Mouse (Mus musculus) cortical plate, adult 2 months (tissue): Measurements from ENCODE around the gene Zdhhc4. TPM values are rescaled to one million over a fixed set of nuclear protein-coding genes. Genes with fewer than 3 reads are reported as not detected.

Source experiments
- H3K27ac ChIP-seq: fragments of 200-500 bp; 2 replicates; pipeline ENCODE4 v1.5.1; 2012; ENCODE audit warnings: low read length, control low read depth, inconsistent platforms; ENCODE audit not compliant: insufficient read depth
- H3K4me1 ChIP-seq: fragments of 200-500 bp; 2 replicates; pipeline ENCODE4 v1.6.1; 2011; ENCODE audit warnings: low read length; ENCODE audit not compliant: control insufficient read depth, insufficient read depth
- H3K4me3 ChIP-seq: fragments of 200-500 bp; 2 replicates; pipeline ENCODE4 v1.5.1; 2011; ENCODE audit warnings: mild to moderate bottlenecking, low read length, control low read depth; ENCODE audit not compliant: insufficient read depth
- CTCF ChIP-seq: fragments of 200-500 bp; IDR thresholded peaks from 2 replicates; pipeline ENCODE4 v1.5.1; 2011; ENCODE audit warnings: mild to moderate bottlenecking, control low read depth, low read length; ENCODE audit not compliant: insufficient read depth; ENCODE audit errors: extremely low read depth
- POLR2A ChIP-seq: fragments of 200-500 bp; IDR thresholded peaks from 2 replicates; pipeline ENCODE4 v1.6.1; 2011; ENCODE audit warnings: mild to moderate bottlenecking, low read length, control low read depth; ENCODE audit not compliant: insufficient read depth; ENCODE audit errors: extremely low read depth
- polyA plus RNA-seq: library from polyadenylated mRNA; depleted of rRNA; stranded (reverse); fragments of >200 nt; gene quantifications from 2 replicates; pipeline ENCODE4 v1.2.3, GENCODE M21; 2012

The Zdhhc4 gene
- polyA plus RNA-seq, 1 experiment, result 67.6 TPM

DNA sequence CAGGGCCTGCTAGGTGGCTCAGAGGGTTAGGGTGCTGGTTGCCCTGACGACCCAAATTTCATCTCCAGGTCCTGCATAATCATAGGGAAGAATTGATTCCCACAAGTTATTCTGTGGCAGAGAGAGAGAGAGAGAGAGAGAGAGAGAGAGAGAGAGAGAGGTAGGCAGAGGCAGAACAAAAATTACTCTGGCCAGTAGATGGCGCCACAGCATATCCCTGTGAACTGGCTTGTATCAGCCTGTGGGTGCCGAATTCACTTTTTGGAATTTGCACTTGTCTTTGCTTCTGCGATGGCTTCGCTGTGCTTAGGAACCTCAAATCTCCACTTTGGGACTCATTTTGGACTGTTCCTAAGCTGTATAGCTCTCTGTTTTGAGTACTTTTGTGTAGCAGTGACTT, 4.8 kb upstream of the Zdhhc4 start:
- Histone ChIP-seq H3K4me3 (no peak overlapping the region), H3K4me1 (peaks cover 2% of the 10 kb centered on the region; the same call in 1 of the 2 replicates), H3K27ac (no peak overlapping the region)
- peak; percentile 84 for TF ChIP-seq CTCF
- TF ChIP-seq POLR2A, result no peak

DNA sequence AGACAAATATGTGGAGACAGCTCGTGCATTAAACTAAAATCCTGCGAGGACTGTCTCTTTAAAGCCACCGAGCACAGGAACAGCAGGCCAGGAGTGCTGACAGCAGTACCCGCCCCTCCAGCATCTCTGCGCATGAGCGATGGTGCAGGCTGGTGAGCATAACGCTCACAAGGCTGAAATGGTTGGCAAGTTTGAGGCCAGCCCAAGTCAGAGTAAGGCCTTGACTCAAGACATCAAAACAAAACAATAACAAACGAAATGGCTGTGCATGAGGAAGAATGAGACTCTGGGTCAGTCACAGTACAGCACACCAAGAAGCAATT, 11.8 kb downstream of the Zdhhc4 start:
- Histone ChIP-seq H3K27ac (no peak overlapping the region), H3K4me3 (no peak overlapping the region), H3K4me1 (peaks cover 3% of the 10 kb centered on the region; the same call in 1 of the 2 replicates)
- no peak for TF ChIP-seq POLR2A
- no peak for TF ChIP-seq CTCF

DNA sequence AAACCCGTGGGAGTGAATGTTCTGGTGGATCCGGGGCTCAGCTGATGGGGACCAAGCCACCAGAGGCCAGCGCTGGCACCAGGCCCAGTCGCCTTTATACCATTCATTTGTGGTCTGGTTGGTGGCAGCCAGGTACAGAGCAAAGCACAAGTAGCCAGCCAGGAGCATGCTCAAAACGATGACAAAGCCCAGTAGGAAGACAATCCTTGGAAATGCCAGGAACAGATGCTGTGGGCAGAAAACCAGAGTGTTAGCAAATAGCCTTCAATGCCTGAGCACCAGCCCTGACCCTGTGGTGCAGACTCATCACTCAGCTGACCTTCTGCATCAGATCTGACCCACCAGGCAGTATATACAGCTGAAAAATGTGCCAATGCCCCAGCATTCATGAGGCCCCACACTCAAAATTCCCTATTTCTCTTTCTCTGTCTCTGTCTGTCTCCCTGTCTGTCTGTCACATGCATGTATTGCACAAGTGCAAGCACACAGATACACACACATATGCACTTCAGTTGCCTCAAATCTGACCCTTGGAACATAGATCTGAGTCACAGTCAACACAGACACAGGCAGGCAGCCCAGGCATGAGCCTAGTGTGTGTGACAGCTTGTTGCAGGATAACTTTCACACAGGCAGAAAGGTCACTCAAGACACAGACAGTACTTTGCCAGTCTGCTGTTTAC, 12.3 kb downstream of the Zdhhc4 start:
- Histone ChIP-seq H3K27ac (no peak overlapping the region), H3K4me3 (no peak overlapping the region), H3K4me1 (peaks cover 3% of the 10 kb centered on the region; the same call in 1 of the 2 replicates)
- TF ChIP-seq CTCF, result no peak
- TF ChIP-seq POLR2A, result no peak

DNA sequence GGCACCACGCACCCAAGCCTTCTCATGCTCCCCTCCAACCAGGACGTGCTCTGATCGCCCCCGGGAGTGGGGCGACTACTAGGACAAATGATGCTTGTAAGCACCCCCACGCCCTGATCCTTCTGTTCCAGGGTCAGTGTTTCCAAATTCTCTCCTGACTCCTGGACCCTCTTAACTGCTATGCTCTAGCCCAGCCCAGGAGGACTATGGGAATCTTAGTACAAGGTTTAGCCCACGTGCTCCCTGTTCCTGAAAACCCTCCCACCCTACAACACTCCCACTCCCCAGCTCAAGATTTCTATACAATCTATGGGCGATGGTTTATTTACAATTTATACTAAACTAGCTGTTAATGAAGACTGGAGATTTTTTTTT, 13.6 kb downstream of the Zdhhc4 start:
- TF ChIP-seq POLR2A (no peak), CTCF (no peak)
- Histone ChIP-seq H3K4me3 (peak overlapping the region; percentile 99; the same call in 1 of the 2 replicates), H3K4me1 (peaks cover 3% of the 10 kb centered on the region; the same call in 1 of the 2 replicates), H3K27ac (no peak overlapping the region)

DNA sequence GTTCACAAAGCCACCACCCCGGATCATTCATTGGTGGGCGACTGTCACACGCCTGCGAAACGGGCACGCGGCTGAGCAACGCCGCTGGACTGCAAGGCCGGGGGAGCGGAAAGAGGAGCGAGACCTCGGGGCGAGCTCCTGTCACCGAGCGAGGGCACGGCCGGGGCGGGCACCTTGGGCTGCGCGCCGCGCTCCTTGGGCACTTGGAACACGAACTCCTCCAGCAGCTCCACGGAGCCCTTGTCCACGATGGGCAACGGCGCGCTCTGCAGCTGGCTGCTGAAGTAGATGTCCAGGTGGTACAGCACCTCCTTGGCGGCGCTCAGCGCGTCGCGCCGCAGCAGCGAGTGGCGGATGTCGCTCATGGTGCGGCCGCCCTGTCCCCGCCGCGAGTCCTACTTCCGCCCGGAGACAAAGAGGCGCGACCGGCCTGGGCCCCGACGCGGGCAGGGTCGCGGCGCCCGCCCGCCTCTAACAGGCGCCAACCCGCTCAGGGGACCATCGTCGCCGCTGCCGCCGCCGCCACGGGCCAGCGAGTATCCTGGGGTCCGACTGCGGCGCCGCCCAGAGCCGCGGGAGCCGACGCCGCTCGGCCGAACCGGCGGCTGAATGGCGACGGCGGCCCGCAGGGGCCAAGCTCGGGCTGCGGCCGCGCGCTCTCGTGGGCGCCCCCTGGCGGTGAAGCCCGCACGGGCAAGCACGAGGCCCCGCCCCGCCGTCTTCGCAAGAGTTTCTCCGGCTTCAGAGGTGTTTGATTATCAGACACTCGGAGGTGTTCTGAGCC, 14.1 kb downstream of the Zdhhc4 start, which contains the start of gene E130309D02Rik:
E130309D02Rik (minus strand) TSS at position 631 of the 784 bp plus-strand sequence.
- Histone ChIP-seq H3K4me1 (peaks cover 3% of the 10 kb centered on the region; the same call in 1 of the 2 replicates), H3K4me3 (peak within 1 kb of the TSS; percentile 99), H3K27ac (peak within 1 kb of the TSS; percentile 97)
- TF ChIP-seq POLR2A, result no peak
- peak; percentile 32 for TF ChIP-seq CTCF

DNA sequence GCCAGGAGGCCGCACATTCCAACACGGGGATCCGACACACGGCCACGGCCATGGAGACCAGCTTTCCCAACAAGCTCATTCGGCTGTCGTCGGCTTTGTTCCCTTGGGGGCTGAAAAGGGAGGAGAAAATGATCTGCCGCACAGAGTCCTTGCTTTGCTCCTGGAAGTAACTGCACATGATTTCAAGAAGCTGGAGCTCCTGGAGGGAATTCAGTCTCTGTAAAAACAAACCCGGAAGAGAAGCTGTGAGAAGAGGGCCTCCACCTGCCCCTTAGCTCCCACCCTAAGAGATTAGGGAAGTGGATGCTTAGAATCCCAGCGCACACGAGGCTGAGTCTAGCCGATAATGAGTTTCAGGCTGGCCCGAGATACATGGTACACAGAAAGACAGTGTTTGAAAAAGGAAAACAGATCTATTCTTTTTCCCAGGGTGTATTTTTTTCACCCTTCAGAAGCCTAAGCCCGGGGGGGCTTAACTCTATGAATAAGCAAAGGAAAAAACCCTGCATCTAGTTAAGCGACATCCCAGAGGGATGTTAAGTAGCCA, 14.8 kb downstream of the Zdhhc4 start:
- peak overlapping the region; percentile 99 for H3K4me3 ChIP-seq
- no peak for TF ChIP-seq POLR2A
- TF ChIP-seq CTCF, result no peak
- H3K4me1 ChIP-seq, result peaks cover 3% of the 10 kb centered on the region; the same call in 1 of the 2 replicates
- peak overlapping the region; percentile 97 for H3K27ac ChIP-seq

DNA sequence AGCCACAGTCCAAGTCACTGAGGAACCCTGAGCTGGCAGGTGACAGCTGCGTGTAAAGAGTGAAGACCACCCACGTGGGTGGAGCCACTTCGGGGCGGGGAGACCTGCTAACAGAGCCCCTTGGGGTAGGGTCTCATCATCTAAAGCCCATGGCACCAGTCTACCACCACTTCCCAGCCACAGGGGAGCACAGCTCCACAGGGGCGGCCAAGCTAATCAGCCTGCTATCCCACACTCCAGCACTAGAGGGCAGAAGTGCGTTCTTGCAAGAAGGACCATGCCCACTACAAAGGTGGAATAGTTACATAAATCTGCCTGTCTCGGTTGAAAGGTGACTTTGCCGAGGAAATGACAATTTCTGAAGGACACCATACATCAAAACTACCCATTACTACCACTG, 17.2 kb downstream of the Zdhhc4 start:
- no peak overlapping the region for H3K4me3 ChIP-seq
- TF ChIP-seq CTCF (peak; percentile 89), POLR2A (no peak)
- no peak overlapping the region for H3K27ac ChIP-seq
- H3K4me1 ChIP-seq, result peaks cover 3% of the 10 kb centered on the region; the same call in 1 of the 2 replicates

DNA sequence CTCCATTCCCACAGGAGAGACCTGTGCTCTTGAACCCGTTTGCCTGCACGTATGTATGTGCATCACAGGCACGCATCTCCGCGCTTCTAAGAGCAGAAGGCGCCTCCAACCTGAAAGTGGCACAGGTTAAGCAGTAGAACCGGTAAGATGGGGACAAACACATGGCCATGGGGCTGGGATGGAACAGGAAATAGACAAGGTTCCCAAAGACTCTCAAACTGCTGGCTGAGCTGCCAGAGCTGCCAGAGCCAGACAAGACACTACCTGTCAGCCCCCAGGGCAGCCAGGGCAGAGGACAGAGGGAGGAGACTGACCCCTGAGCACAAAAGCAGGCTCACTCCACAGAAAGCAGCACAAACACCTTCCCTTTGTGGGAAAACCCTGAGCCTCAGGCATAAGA, 19.1 kb downstream of the Zdhhc4 start:
- TF ChIP-seq CTCF (no peak), POLR2A (no peak)
- Histone ChIP-seq H3K27ac (no peak overlapping the region), H3K4me3 (no peak overlapping the region), H3K4me1 (peaks cover 3% of the 10 kb centered on the region; the same call in 1 of the 2 replicates)

DNA sequence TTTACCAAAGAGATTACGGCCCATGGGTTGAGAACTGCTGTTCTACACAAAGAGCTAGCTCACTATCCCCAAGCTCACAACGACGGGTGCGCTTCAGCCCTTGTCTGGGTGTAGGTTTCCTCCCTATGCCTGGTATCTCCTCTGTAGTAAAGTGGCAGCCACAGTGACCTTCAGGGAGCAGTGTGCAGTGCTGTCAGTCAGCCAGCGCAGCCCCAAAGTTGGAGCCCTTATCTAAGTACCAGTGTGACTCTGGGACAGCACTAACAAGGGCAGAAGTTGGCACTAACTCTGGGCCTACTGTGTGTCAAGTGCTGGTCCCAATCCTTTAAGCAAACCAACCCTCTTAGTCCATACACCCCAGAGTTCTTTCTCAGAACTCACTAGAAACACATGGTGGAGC, 20.2 kb downstream of the Zdhhc4 start:
- TF ChIP-seq CTCF (no peak), POLR2A (no peak)
- no peak overlapping the region for H3K4me3 ChIP-seq
- no peak overlapping the region for H3K27ac ChIP-seq
- no peaks in the 10 kb centered on the region; the same call in 1 of the 2 replicates for H3K4me1 ChIP-seq
